Mouse (Mus musculus) adrenal gland, postnatal 4 days (tissue): ENCODE data around the gene Rtn4rl2. TPM values are rescaled to one million over a fixed set of nuclear protein-coding genes. Genes with fewer than 3 reads are reported as not detected.

Experiments
- microRNA-seq: library from miRNA; unstranded; fragments of <30 nt; microRNA quantifications from one replicate; pipeline ENCODE4 v1.2.0, GENCODE M21; 2021
- total RNA-seq, 2 experiments: library from RNA; stranded (reverse); gene quantifications; 2 replicates each; pipeline ENCODE4 v1.2.3; 2021

The Rtn4rl2 gene
- total RNA-seq, 2 experiments from 2014 or later, result 2.2 to 3.4 TPM

Small RNAs within 50 kb of the gene (microRNA-seq; reads per million reads assigned to microRNA genes)
- gene Gm24332, result not detected

Other genes with a start within 250 kb of the Rtn4rl2 start
- gene Ctnnd1, start 235.9 kb downstream of the Rtn4rl2 start, total RNA-seq, result 100 to 1,000 TPM; 157 to 165 TPM
- under 1 TPM; 0.22 to 0.42 TPM for gene Btbd18, start 227.6 kb downstream of the Rtn4rl2 start, total RNA-seq
- gene Selenoh, start 215.9 kb downstream of the Rtn4rl2 start, total RNA-seq, result 10 to 100 TPM; 87.7 to 89.0 TPM
- gene Gm28635, start 208.7 kb downstream of the Rtn4rl2 start, total RNA-seq, result not detected
- gene Med19, start 208.3 kb downstream of the Rtn4rl2 start, total RNA-seq, result 10 to 100 TPM; 26.7 to 28.6 TPM
- 100 to 1,000 TPM; 114 to 116 TPM for gene Tmx2, start 207.6 kb downstream of the Rtn4rl2 start, total RNA-seq
- gene Zdhhc5, start 171.5 kb downstream of the Rtn4rl2 start, total RNA-seq, result 10 to 100 TPM; 52.5 to 61.7 TPM
- gene Clp1, start 159.4 kb downstream of the Rtn4rl2 start, total RNA-seq, result 10 to 100 TPM; 13.0 to 15.2 TPM
- gene Ypel4, start 152.7 kb downstream of the Rtn4rl2 start, total RNA-seq, result 10 to 100 TPM; 12.0 to 18.2 TPM
- gene Gm19426, start 143.1 kb downstream of the Rtn4rl2 start, total RNA-seq, result 1 to 10 TPM; 8.3 to 9.1 TPM
- 10 to 100 TPM; 64.5 to 76.4 TPM for gene Serping1, start 111.3 kb downstream of the Rtn4rl2 start, total RNA-seq
- gene Ube2l6, start 87.9 kb downstream of the Rtn4rl2 start, total RNA-seq, result 10 to 100 TPM; 31.1 to 35.4 TPM
- 1 to 10 TPM; 1.8 to 3.9 TPM for gene Smtnl1, start 64.1 kb downstream of the Rtn4rl2 start, total RNA-seq
- 10 to 100 TPM; 40.5 to 43.7 TPM for gene Timm10, start 59.7 kb downstream of the Rtn4rl2 start, total RNA-seq
- gene Slc43a1, start 47.9 kb downstream of the Rtn4rl2 start, total RNA-seq, result 10 to 100 TPM in 1 of 2 experiments, 1 to 10 TPM in 1; 8.8 to 11.1 TPM
- gene Slc43a3, start 49.9 kb upstream of the Rtn4rl2 start, total RNA-seq, result 10 to 100 TPM; 66.4 to 68.4 TPM
- gene Prg2, start 93.8 kb upstream of the Rtn4rl2 start, total RNA-seq, result 1 to 10 TPM; 2.2 to 7.8 TPM
- under 1 TPM; 0.50 to 0.73 TPM for gene Prg3, start 101.5 kb upstream of the Rtn4rl2 start, total RNA-seq
- gene Ssrp1, start 150.5 kb upstream of the Rtn4rl2 start, total RNA-seq, result 100 to 1,000 TPM; 184 to 197 TPM
- gene P2rx3, start 150.8 kb upstream of the Rtn4rl2 start, total RNA-seq, result 1 to 10 TPM; 1.8 to 2.1 TPM
- 100 to 1,000 TPM; 138 to 142 TPM for gene Tnks1bp1, start 161.3 kb upstream of the Rtn4rl2 start, total RNA-seq
- gene Aplnr, start 249.5 kb upstream of the Rtn4rl2 start, total RNA-seq, result 10 to 100 TPM; 94.0 to 99.4 TPM